Mouse (Mus musculus) small intestine, adult 2 months (tissue): ENCODE results near the gene Lrrc1.

ENCODE experiments used
- CTCF ChIP-seq: fragments of 200-500 bp; IDR thresholded peaks from 2 replicates; pipeline ENCODE4 v1.5.1; 2012; ENCODE audit warnings: low read depth, mild to moderate bottlenecking, control low read depth, inconsistent platforms, low read length, moderate library complexity, mixed read lengths; ENCODE audit not compliant: insufficient replicate concordance, insufficient read length; ENCODE audit errors: extremely low read depth
- POLR2A ChIP-seq: fragments of 200-500 bp; IDR thresholded peaks from 2 replicates; pipeline ENCODE4 v1.6.1; 2012; ENCODE audit warnings: low read depth, mild to moderate bottlenecking, control low read depth, inconsistent platforms, low read length, moderate library complexity

GRCm38 (mm10) chr9:77487427-77487826, 57.2 kb downstream of the Lrrc1 start:
- no peak for TF ChIP-seq CTCF
- no peak for TF ChIP-seq POLR2A
